ENCODE assay signal across 10 mouse cellular contexts in the genomic region with DNA sequence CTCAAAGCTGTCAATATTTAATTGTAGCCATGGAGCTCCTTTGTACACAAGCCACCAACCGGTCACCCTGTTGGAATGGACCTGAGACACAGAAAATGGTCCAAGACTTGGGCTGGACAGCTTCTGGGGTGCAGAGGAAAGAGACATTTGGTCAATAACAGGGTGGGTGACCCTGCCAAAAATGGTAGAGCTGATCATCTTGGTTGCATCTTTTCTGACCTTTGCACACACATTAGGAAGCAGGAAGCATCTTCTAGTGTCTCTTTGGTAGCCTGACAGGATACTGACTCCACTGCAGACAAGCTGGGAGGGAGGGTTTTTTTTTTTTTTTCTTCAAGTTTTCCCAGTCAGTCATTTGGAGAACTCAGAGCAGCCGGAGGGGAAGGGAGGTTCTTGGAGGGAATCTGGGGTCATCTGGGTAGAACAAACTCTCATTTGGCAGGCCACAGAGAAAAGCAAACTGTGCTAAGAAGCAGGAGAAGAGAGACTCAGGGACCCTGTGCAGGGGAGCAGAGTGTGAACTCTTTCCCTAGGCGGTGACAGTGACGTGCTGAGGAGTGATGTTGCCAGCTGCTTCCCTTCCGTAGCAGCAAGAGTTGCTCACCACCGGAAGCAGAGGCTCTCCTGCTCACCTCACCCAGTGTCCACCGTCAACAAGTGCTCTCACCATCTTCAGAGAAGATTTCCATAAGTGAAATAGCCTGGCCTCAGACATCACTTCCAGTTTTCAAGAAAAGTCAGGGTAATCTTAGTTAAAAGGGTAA.
DNase-seq lines count a peak whose midpoint lies in the region; ATAC-seq and TF ChIP-seq lines count a peak whose summit lies in the region.
"Had no signal": no experiment of that assay in that cellular context is flagged by ENCODE, and none has a peak within 500 bp of the region (broad histone marks: within the 10 kb centered on the region; RNA-seq: fewer than 3 reads in every experiment).

No protein-coding gene starts in this region.

- no peak for TF ChIP-seq EP300 in stomach, postnatal 0 days (optimal IDR thresholded peaks at IDR 0.05)

- no peaks in the 10 kb centered on the region for H3K36me3 ChIP-seq in kidney, postnatal 0 days (ENCODE audit: insufficient read depth, low read length)
- H3K36me3 ChIP-seq in embryonic facial prominence, embryonic 13.5 days = no peaks in the 10 kb centered on the region; the same call in none of the 2 replicates
- no peaks in the 10 kb centered on the region for H3K36me3 ChIP-seq in stomach, postnatal 0 days (ENCODE audit: control insufficient read depth, insufficient read depth, low read length)
- H3K36me3 ChIP-seq: neural tube, embryonic 12.5 days had no signal

- no peak overlapping the region for H3K4me3 ChIP-seq in kidney, postnatal 0 days (replicated peaks; ENCODE audit: low read depth, low read length)
- no peak overlapping the region for H3K4me3 ChIP-seq in embryonic facial prominence, embryonic 13.5 days
- no peak overlapping the region for H3K4me3 ChIP-seq in stomach, postnatal 0 days (ENCODE audit: low read depth, low read length)
- no peak overlapping the region for H3K4me3 ChIP-seq in left cerebral cortex, adult 2 months
- H3K4me3 ChIP-seq: neural tube, embryonic 12.5 days had no signal

- no peak for TF ChIP-seq CTCF in kidney, postnatal 0 days (IDR thresholded peaks at IDR 0.05; ENCODE audit: low read depth)
- no peak for TF ChIP-seq CTCF in stomach, postnatal 0 days (IDR thresholded peaks at IDR 0.05; ENCODE audit: low read depth)
- no peak for TF ChIP-seq CTCF in left cerebral cortex, adult 2 months (IDR thresholded peaks at IDR 0.05)

- H3K9me3 ChIP-seq in kidney, postnatal 0 days (replicated peaks; ENCODE audit: low read length) = no peaks in the 10 kb centered on the region
- H3K9me3 ChIP-seq in embryonic facial prominence, embryonic 13.5 days = no peaks in the 10 kb centered on the region
- no peaks in the 10 kb centered on the region for H3K9me3 ChIP-seq in stomach, postnatal 0 days (ENCODE audit: control insufficient read depth, low read length)
- H3K9me3 ChIP-seq: neural tube, embryonic 12.5 days had no signal

- H3K4me1 ChIP-seq in kidney, postnatal 0 days (replicated peaks; ENCODE audit: insufficient read depth, low read length) = no peaks in the 10 kb centered on the region; the same call in 1 of the 2 replicates
- peaks cover 7% of the 10 kb centered on the region for H3K4me1 ChIP-seq in embryonic facial prominence, embryonic 13.5 days
- peaks cover 3% of the 10 kb centered on the region; the same call in 1 of the 2 replicates for H3K4me1 ChIP-seq in stomach, postnatal 0 days (replicated peaks; ENCODE audit: control insufficient read depth, insufficient read depth)
- H3K4me1 ChIP-seq: neural tube, embryonic 12.5 days had no signal

- intact Hi-C loops in left cerebral cortex, adult 2 months (cut with DNase I) = no loop called here

- no peak for ATAC-seq in kidney, postnatal 0 days (replicated peaks; ENCODE audit: low FRiP score, low read depth)
- ATAC-seq in embryonic facial prominence, embryonic 13.5 days (ENCODE audit: insufficient number of reproducible peaks, insufficient read depth, low FRiP score, low TSS enrichment, low read depth) = no peak
- ATAC-seq in stomach, postnatal 0 days (ENCODE audit: low FRiP score, low TSS enrichment) = no peak

- H3K4me2 ChIP-seq in kidney, postnatal 0 days (ENCODE audit: low read length) = no peak overlapping the region
- no peak overlapping the region for H3K4me2 ChIP-seq in embryonic facial prominence, embryonic 13.5 days
- no peak overlapping the region for H3K4me2 ChIP-seq in stomach, postnatal 0 days (replicated peaks; ENCODE audit: low read depth)
- H3K4me2 ChIP-seq: neural tube, embryonic 12.5 days had no signal

- peak; percentile 37 for DNase-seq in kidney, postnatal 0 days (ENCODE audit: low spot score)
- DNase-seq in kidney, adult 8-10 months = no peak
- peak; percentile 88 for DNase-seq in induced T-regulatory cell, adult 2 months (ENCODE audit: low read depth)
- no peak for DNase-seq in stomach, postnatal 0 days (ENCODE audit: low spot score)
- DNase-seq in ovary, adult 18-20 months (ENCODE audit: low spot score) = no peak
- DNase-seq in left cerebral cortex, adult 2 months (ENCODE audit: extremely low spot score in 1 of 2, low spot score in 2 of 2) = no peak
- no peak for DNase-seq in urinary bladder, postnatal 4 days (ENCODE audit: low spot score in 2 of 2)
- DNase-seq: layer of hippocampus, postnatal 36 days had no signal

- H3K27me3 ChIP-seq in kidney, postnatal 0 days (ENCODE audit: insufficient read depth, low read length) = no peaks in the 10 kb centered on the region
- H3K27me3 ChIP-seq in embryonic facial prominence, embryonic 13.5 days = no peaks in the 10 kb centered on the region
- H3K27me3 ChIP-seq in stomach, postnatal 0 days (ENCODE audit: control insufficient read depth, insufficient read depth, low read length) = no peaks in the 10 kb centered on the region
- H3K27me3 ChIP-seq: neural tube, embryonic 12.5 days had no signal

- H3K9ac ChIP-seq in kidney, postnatal 0 days (ENCODE audit: low read depth, low read length) = no peak overlapping the region
- 0 out of 2 replicates have a peak overlapping the region, but pooled peaks have one; percentile 40 for H3K9ac ChIP-seq in embryonic facial prominence, embryonic 13.5 days
- H3K9ac ChIP-seq in stomach, postnatal 0 days (ENCODE audit: low read length) = no peak overlapping the region
- H3K9ac ChIP-seq: neural tube, embryonic 12.5 days had no signal

- H3K27ac ChIP-seq in kidney, postnatal 0 days = 0 out of 2 replicates have a peak overlapping the region, but pooled peaks have one; percentile 11
- H3K27ac ChIP-seq in embryonic facial prominence, embryonic 13.5 days = peak overlapping the region; percentile 22; the same call in 1 of the 2 replicates
- H3K27ac ChIP-seq in stomach, postnatal 0 days (replicated peaks) = 0 out of 2 replicates have a peak overlapping the region, but pooled peaks have one; percentile 5
- H3K27ac ChIP-seq in left cerebral cortex, adult 2 months = no peak overlapping the region
- H3K27ac ChIP-seq: neural tube, embryonic 12.5 days had no signal

- WGBS in kidney, postnatal 0 days = 32% methylated on average over 7 of the region's 7 CpGs
- WGBS in embryonic facial prominence, embryonic 13.5 days = 47% methylated on average over 7 of the region's 7 CpGs
- WGBS in stomach, postnatal 0 days = 26% methylated on average over 7 of the region's 7 CpGs

Comparison
In these comparisons a context has a peak if more than half of its experiments do, and no peak if none do; other contexts are left out.
1. DNase-seq: peak in kidney, postnatal 0 days (single experiment) and induced T-regulatory cell, adult 2 months (single experiment); none in kidney, adult 8-10 months (0 of 2), stomach, postnatal 0 days (single experiment), ovary, adult 18-20 months (single experiment), left cerebral cortex, adult 2 months (0 of 2) and urinary bladder, postnatal 4 days (0 of 2).